Mouse (Mus musculus): Measurements from ENCODE around the gene Ergic1.

GRCm38 (mm10) chr17:26592510-26592909, 31.2 kb downstream of the Ergic1 start:
- no peak for TF ChIP-seq POLR2A (IDR thresholded peaks at IDR 0.05; ENCODE audit: borderline replicate concordance, low read depth, low read length)
- TF ChIP-seq CTCF (IDR thresholded peaks at IDR 0.05; ENCODE audit: low read depth, low read length) = no peak
